Mouse (Mus musculus) midbrain, embryonic 10.5 days (tissue): ENCODE data around the gene Gpr153. TPM values are rescaled to one million over a fixed set of nuclear protein-coding genes. Genes with fewer than 3 reads are reported as not detected.
"Not testable (repeated sequence)": the region's sequence is repeated elsewhere in the genome, so short reads cannot be mapped to it uniquely, and the experiment has no call there.

ENCODE experiments used
- DNase-seq: peaks from one replicate; pipeline ENCODE4 v3.0.0-alpha.2; 2017; ENCODE audit warnings: low spot score
- H3K27ac ChIP-seq: fragments of 300-500 bp; sonication (generic); replicated peaks from 2 replicates; pipeline ENCODE4 v1.5.1; 2016; ENCODE audit warnings: mild to moderate bottlenecking
- H3K27me3 ChIP-seq: fragments of 300-500 bp; sonication (generic); 2 replicates; pipeline ENCODE4 v1.6.1; 2016; ENCODE audit warnings: low read depth, mild to moderate bottlenecking; ENCODE audit not compliant: poor library complexity, severe bottlenecking
- H3K36me3 ChIP-seq: fragments of 300-500 bp; sonication (generic); 2 replicates; pipeline ENCODE4 v1.6.1; 2016; ENCODE audit warnings: mild to moderate bottlenecking, moderate library complexity
- H3K4me1 ChIP-seq: fragments of 300-500 bp; sonication (generic); 2 replicates; pipeline ENCODE4 v1.6.1; 2016
- H3K4me3 ChIP-seq: fragments of 300-500 bp; sonication (generic); 2 replicates; pipeline ENCODE4 v1.5.1; 2016; ENCODE audit warnings: mild to moderate bottlenecking, moderate library complexity
- H3K9me3 ChIP-seq: fragments of 300-500 bp; sonication (generic); replicated peaks from 2 replicates; pipeline ENCODE4 v1.6.1; 2016; ENCODE audit warnings: mild to moderate bottlenecking
- WGBS: fragments of 180-500 bp; shearing (Covaris S2); methylation state at CpG from one replicate; pipeline ENCODE4 v1.1.7; 2016; 5-methylcytosine and 5-hydroxymethylcytosine counted together
- polyA plus RNA-seq: library from polyadenylated mRNA; unstranded; fragments of >200 nt; fragmentation: Nextera tagmentation; extraction: Ambion mirVana; gene quantifications from 2 replicates; pipeline ENCODE4 v1.2.1, GENCODE M21; 2016

Gpr153 gene
- 7.0 and 7.7 TPM in 2 replicates for polyA plus RNA-seq

DNA sequence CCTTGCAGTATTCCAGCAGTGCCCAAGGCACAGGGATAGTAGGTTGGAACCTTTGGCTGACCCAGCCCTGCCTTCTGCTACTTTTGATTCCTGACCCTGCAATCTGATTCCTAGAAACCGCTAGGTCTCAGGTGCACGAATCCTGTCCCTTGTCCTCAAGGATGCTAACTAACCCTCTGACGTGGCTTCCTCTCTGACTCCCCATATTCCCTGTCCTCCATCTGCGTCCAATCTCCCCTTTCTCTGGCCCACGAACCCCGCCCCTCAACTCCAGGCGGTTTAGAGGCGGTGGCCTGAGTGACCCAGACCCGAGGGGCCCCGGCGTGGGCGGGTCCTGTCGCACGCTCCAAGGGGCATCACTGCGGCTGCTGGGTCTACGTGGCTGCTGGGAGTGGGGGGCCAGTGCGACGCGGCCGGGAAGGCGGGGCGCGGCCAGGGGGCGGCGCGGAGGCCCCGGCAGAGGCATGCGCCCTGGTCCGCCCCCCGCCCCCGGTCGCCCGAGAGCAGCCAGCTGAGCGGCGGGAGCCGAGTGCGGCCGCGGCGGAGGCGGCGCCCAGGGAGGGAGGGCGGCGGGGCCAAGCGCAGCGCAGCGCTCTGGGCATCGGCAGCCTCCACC lies at the start of gene Gpr153:
TSS of gene Gpr153 (plus strand) at position 612 of the 616 bp plus-strand sequence.
- Histone ChIP-seq H3K4me1 (peaks cover 66% of the 10 kb centered on the region), H3K27ac (peak within 1 kb of the TSS; percentile 82), H3K4me3 (peak within 1 kb of the TSS; percentile 64), H3K27me3 (peaks cover 75% of the 10 kb centered on the region), H3K36me3 (0 out of 2 replicates have a peak, but pooled peaks cover 3% of the 10 kb centered on the region), H3K9me3 (no peaks in the 10 kb centered on the region)
- peak; percentile 77 for DNase-seq
- under 1% methylated on average over 47 of the region's 48 CpGs for WGBS

DNA sequence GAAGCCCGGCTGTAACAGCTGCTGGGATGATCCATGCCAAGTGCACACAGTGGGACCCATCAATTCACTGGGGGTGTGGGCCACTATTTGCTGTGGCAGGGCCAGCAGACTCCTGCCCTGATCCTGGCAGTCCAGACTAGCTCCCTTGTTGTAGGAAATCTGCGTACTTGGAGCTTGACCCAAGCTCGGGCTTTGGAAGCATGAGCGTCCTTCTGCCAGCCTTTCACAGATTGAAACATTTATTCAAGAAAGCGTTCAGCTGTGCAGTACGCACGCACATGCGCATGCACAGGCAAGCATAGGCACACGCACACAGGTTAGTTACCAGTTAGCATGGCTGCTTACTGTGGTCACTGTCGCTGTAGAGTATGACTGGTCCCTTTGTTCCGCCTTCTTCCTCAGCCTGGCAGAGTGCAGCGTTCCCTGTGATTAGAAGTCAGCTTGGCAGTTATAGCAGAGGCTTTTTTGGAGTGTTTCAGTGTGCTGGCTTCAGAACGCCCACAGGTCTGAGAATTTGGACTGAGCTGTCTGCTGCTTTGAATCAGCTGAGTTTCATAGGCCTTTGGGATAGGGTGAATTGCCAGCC lies 47.0 kb upstream of the Gpr153 start:
- peaks cover 23% of the 10 kb centered on the region for H3K4me1 ChIP-seq
- DNase-seq, result no peak
- peaks cover 44% of the 10 kb centered on the region for H3K36me3 ChIP-seq
- no peak overlapping the region for H3K27ac ChIP-seq
- H3K4me3 ChIP-seq, result no peak overlapping the region
- peaks cover 29% of the 10 kb centered on the region for H3K27me3 ChIP-seq
- 91% methylated on average over 13 of the region's 13 CpGs for WGBS
- no peaks in the 10 kb centered on the region for H3K9me3 ChIP-seq

GRCm38 (mm10) chr4:152227749-152228527 lies 46.1 kb upstream of the Gpr153 start:
- no peaks in the 10 kb centered on the region for H3K9me3 ChIP-seq
- H3K4me1 ChIP-seq, result peaks cover 21% of the 10 kb centered on the region
- peaks cover 44% of the 10 kb centered on the region for H3K36me3 ChIP-seq
- H3K27me3 ChIP-seq, result peaks cover 19% of the 10 kb centered on the region
- no peak overlapping the region for H3K4me3 ChIP-seq
- no peak for DNase-seq
- no peak overlapping the region for H3K27ac ChIP-seq
- whole genome bisulfite sequencing, result 91% methylated on average over 12 of the region's 12 CpGs

GRCm38 (mm10) chr4:152230331-152230730 lies 43.7 kb upstream of the Gpr153 start:
- Histone ChIP-seq H3K36me3 (peaks cover 30% of the 10 kb centered on the region), H3K4me1 (peaks cover 21% of the 10 kb centered on the region)
- 41% methylated on average over 4 of the region's 4 CpGs for WGBS
- H3K9me3 ChIP-seq, DNase-seq, H3K27me3 ChIP-seq, H3K27ac ChIP-seq, H3K4me3 ChIP-seq: not testable (repeated sequence)

DNA sequence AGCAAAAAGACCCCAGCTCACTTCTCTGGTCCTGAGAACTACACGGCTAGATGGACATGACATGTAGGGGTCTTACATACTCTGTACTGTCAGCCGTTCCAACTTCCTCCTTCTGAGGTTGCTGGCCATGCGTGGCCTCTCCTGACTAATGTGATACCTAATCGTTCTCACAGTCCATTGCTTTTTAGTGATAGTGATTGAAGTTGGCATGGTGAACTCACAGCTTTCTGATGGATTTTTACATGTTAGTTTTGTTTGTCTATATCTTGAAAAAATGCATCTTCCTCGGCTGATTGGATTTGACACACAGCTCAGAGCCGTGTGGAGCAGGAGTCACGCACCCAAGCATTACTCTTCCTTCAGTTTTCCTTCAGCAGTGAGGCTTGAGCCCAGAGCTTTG lies 42.7 kb upstream of the Gpr153 start:
- 88% methylated on average over 7 of the region's 7 CpGs for WGBS
- H3K9me3 ChIP-seq, result no peaks in the 10 kb centered on the region

GRCm38 (mm10) chr4:152232411-152232903 lies 41.6 kb upstream of the Gpr153 start:
- Histone ChIP-seq H3K27me3 (no peaks in the 10 kb centered on the region), H3K4me3 (no peak overlapping the region), H3K36me3 (peaks cover 38% of the 10 kb centered on the region), H3K4me1 (peaks cover 21% of the 10 kb centered on the region), H3K27ac (no peak overlapping the region), H3K9me3 (no peaks in the 10 kb centered on the region)
- no peak for DNase-seq
- WGBS, result 92% methylated on average over 4 of the region's 4 CpGs

More for the DNA sequence above, 42.7 kb upstream of the Gpr153 start:
- Histone ChIP-seq H3K4me3 (no peak overlapping the region), H3K27me3 (no peaks in the 10 kb centered on the region), H3K36me3 (peaks cover 35% of the 10 kb centered on the region), H3K27ac (no peak overlapping the region), H3K4me1 (peaks cover 21% of the 10 kb centered on the region)
- DNase-seq, result no peak

DNA sequence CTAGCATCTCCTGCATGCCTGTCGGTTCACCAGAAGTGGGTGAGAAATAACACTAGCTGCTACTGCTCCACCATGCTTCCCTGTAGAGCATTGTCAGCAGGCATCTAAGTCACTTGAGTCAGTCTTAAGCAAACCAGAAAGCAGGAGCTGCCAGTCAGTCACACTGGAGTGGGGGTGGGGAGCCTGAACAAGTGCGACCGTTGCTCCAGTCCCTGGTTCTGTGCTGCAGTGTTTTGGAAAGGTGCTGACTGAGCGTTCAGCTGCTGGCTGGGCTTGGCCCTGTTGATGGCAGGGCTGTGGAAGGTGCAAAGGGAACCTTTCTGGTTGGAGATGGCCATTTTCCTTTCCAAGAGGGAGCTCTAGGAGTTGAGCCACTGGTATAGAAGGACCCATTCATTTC lies 34.1 kb upstream of the Gpr153 start:
- Histone ChIP-seq H3K27me3 (no peaks in the 10 kb centered on the region), H3K4me1 (peaks cover 4% of the 10 kb centered on the region; the same call in 1 of the 2 replicates), H3K36me3 (peaks cover 62% of the 10 kb centered on the region), H3K4me3 (no peak overlapping the region), H3K27ac (no peak overlapping the region), H3K9me3 (no peaks in the 10 kb centered on the region)
- DNase-seq, result no peak
- 81% methylated on average over 4 of the region's 4 CpGs for WGBS

- H3K27ac ChIP-seq, result no peak overlapping the region
- peaks cover 45% of the 10 kb centered on the region for H3K36me3 ChIP-seq
- no peaks in the 10 kb centered on the region for H3K27me3 ChIP-seq
- no peak for DNase-seq
- H3K9me3 ChIP-seq, result no peaks in the 10 kb centered on the region
- no peak overlapping the region for H3K4me3 ChIP-seq
- 92% methylated on average over 9 of the region's 9 CpGs for WGBS
- peaks cover 4% of the 10 kb centered on the region; the same call in 1 of the 2 replicates for H3K4me1 ChIP-seq
These were observed 30.7 kb upstream of the Gpr153 start for GRCm38 (mm10) chr4:152243241-152243891.

DNA sequence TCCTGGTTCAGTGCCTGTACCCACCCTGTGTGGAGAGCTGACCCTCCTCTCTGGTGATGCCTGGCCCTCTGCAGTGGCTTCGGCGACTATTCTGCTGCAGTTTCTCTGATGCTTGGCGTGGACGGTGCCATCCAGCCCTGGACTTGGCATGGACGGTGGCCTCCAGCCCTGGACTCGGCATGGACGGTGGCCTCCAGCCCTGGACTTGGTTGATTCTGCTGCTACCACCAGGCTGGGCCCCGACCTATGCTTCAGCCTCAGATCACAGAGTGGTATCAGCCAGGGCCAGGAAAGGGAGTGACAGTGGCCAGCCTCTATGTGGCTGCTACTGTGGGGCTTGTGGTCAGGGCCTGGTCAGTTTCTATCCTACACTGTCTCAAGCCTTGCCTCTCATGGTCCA lies 30.1 kb upstream of the Gpr153 start:
- H3K27ac ChIP-seq, result peak overlapping the region; percentile 19; the same call in 1 of the 2 replicates
- 91% methylated on average over 8 of the region's 8 CpGs for WGBS

GRCm38 (mm10) chr4:152244545-152245522 lies 29.2 kb upstream of the Gpr153 start:
- 84% methylated on average over 11 of the region's 11 CpGs for whole genome bisulfite sequencing
- no peak overlapping the region for H3K4me3 ChIP-seq
- peak overlapping the region; percentile 38; the same call in 1 of the 2 replicates for H3K27ac ChIP-seq
- no peak for DNase-seq
- peaks cover 35% of the 10 kb centered on the region for H3K36me3 ChIP-seq
- H3K27me3 ChIP-seq, result no peaks in the 10 kb centered on the region
- H3K4me1 ChIP-seq, result no peaks in the 10 kb centered on the region; the same call in 1 of the 2 replicates
- no peaks in the 10 kb centered on the region for H3K9me3 ChIP-seq

More for the DNA sequence above, 30.1 kb upstream of the Gpr153 start:
- no peak for DNase-seq
- Histone ChIP-seq H3K4me3 (no peak overlapping the region), H3K9me3 (no peaks in the 10 kb centered on the region), H3K27me3 (no peaks in the 10 kb centered on the region), H3K36me3 (peaks cover 41% of the 10 kb centered on the region), H3K4me1 (peaks cover 4% of the 10 kb centered on the region; the same call in 1 of the 2 replicates)

DNA sequence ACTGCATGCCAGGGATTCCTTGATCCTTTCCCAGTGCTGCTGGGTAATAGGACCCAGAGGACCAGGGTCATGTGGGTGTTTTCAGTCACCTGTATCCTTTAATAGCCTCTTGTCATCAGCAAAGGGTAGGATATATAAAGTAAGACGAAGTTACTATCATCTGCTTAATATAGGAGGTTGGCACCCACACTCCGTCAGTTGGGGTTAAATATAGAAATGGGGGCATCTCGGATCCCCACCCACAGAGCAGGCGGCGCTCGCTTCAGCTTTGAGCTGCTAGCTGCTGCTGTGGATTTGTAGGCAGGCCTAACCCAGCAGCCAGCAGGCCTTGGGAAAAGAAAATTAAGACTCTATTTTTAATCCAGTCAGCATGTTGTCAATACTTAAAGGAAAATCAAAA lies 28.0 kb upstream of the Gpr153 start:
- H3K4me1 ChIP-seq, result no peaks in the 10 kb centered on the region
- H3K4me3 ChIP-seq, result no peak overlapping the region
- no peak overlapping the region for H3K27ac ChIP-seq
- H3K9me3 ChIP-seq, result no peaks in the 10 kb centered on the region
- H3K36me3 ChIP-seq, result peaks cover 24% of the 10 kb centered on the region
- DNase-seq, result no peak
- 91% methylated on average over 6 of the region's 6 CpGs for WGBS
- H3K27me3 ChIP-seq, result no peaks in the 10 kb centered on the region
